Mouse (Mus musculus): ENCODE data around the gene Plekha6.

Gene Plekha6

DNA sequence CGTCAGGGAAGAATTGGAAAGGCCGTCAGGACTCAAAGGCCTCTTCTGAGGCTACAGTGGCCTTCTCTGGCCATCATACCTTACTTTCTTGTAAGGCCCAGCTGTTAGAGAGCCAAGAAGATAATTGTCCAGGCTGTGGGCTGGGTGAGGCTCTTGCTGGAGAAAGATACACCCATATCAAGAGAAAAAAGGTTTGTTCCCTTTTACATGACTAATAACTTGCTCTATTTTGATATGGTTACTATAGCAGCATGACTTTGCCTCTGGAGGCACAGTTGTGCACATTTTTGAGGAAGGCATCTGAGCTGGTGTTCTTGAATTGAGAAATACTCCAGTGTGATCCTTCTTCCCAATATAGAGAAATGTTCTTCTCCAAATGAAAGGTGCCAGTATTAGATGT is 30.6 kb upstream of the Plekha6 start:
- TF ChIP-seq CTCF (conservative IDR thresholded peaks at IDR 0.05; ENCODE audit: low read length): no peak
- no peak for TF ChIP-seq POU5F1 (IDR thresholded peaks at IDR 0.05; ENCODE audit: borderline replicate concordance, low read length)
- TF ChIP-seq NANOG (IDR thresholded peaks at IDR 0.05; ENCODE audit: borderline replicate concordance, low read length): no peak
- H3K36me3 ChIP-seq (ENCODE audit: insufficient read depth, low read length): peaks cover 67% of the 10 kb centered on the region

GRCm38 (mm10) chr1:133134071-133134470 is 29.9 kb upstream of the Plekha6 start:
- Histone ChIP-seq H3K36me3 (ENCODE audit: insufficient read depth, low read length) (peaks cover 73% of the 10 kb centered on the region), H3K27me3 (ENCODE audit: insufficient read depth, low read length) (no peaks in the 10 kb centered on the region), H3K4me3 (replicated peaks; ENCODE audit: low read length) (peak overlapping the region; percentile 99), H3K4me1 (replicated peaks; ENCODE audit: low read depth, low read length) (peaks cover 69% of the 10 kb centered on the region), H3K9me3 (ENCODE audit: low read length) (no peaks in the 10 kb centered on the region)
- TF ChIP-seq POU5F1 (IDR thresholded peaks at IDR 0.05; ENCODE audit: borderline replicate concordance, low read length): no peak
- TF ChIP-seq CTCF (conservative IDR thresholded peaks at IDR 0.05; ENCODE audit: low read length): no peak
- no peak for TF ChIP-seq NANOG (IDR thresholded peaks at IDR 0.05; ENCODE audit: borderline replicate concordance, low read length)

More for the DNA sequence above, 30.6 kb upstream of the Plekha6 start:
- H3K4me1 ChIP-seq (replicated peaks; ENCODE audit: low read depth, low read length): peaks cover 71% of the 10 kb centered on the region
- H3K9me3 ChIP-seq (ENCODE audit: low read length): no peaks in the 10 kb centered on the region
- no peaks in the 10 kb centered on the region for H3K27me3 ChIP-seq (ENCODE audit: insufficient read depth, low read length)
- H3K4me3 ChIP-seq (replicated peaks; ENCODE audit: low read length): peak overlapping the region; percentile 99

- H3K4me1 ChIP-seq (replicated peaks; ENCODE audit: low read depth, low read length): peaks cover 66% of the 10 kb centered on the region
- H3K27me3 ChIP-seq (ENCODE audit: insufficient read depth, low read length): no peaks in the 10 kb centered on the region
- H3K9me3 ChIP-seq (ENCODE audit: low read length): no peaks in the 10 kb centered on the region
- peak overlapping the region; percentile 99 for H3K4me3 ChIP-seq (replicated peaks; ENCODE audit: low read length)
- TF ChIP-seq CTCF (conservative IDR thresholded peaks at IDR 0.05; ENCODE audit: low read length) (no peak), POU5F1 (IDR thresholded peaks at IDR 0.05; ENCODE audit: borderline replicate concordance, low read length) (no peak), NANOG (IDR thresholded peaks at IDR 0.05; ENCODE audit: borderline replicate concordance, low read length) (no peak)
- H3K36me3 ChIP-seq (ENCODE audit: insufficient read depth, low read length): peaks cover 81% of the 10 kb centered on the region
Observed at GRCm38 (mm10) chr1:133134881-133135280, 29.1 kb upstream of the Plekha6 start.

GRCm38 (mm10) chr1:133135808-133136207 is 28.2 kb upstream of the Plekha6 start:
- peaks cover 58% of the 10 kb centered on the region for H3K4me1 ChIP-seq (replicated peaks; ENCODE audit: low read depth, low read length)
- peaks cover 91% of the 10 kb centered on the region for H3K36me3 ChIP-seq (ENCODE audit: insufficient read depth, low read length)
- H3K4me3 ChIP-seq (replicated peaks; ENCODE audit: low read length): peak overlapping the region; percentile 55
- no peaks in the 10 kb centered on the region for H3K27me3 ChIP-seq (ENCODE audit: insufficient read depth, low read length)
- no peaks in the 10 kb centered on the region for H3K9me3 ChIP-seq (ENCODE audit: low read length)
- TF ChIP-seq NANOG (IDR thresholded peaks at IDR 0.05; ENCODE audit: borderline replicate concordance, low read length) (no peak), CTCF (conservative IDR thresholded peaks at IDR 0.05; ENCODE audit: low read length) (no peak), POU5F1 (IDR thresholded peaks at IDR 0.05; ENCODE audit: borderline replicate concordance, low read length) (no peak)

DNA sequence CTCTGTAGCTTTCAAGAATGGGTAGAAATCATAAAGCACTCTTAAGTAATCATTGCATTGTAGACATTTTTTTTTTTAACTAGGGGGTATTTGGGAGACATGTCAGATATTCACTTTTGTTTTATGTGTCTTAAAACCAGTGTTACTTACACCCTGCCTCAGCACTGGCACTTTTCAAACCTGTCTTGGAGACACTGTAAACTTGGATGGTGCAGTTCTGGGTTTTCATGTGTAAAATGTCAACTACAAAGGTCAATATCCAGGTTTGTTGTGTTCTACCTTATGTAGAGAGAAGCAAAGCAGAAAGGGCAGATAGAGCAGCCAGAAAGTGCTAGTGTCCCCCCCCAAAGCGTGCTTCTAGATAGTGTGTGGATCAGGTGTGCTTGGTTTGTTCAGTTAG is 25.6 kb upstream of the Plekha6 start:
- Histone ChIP-seq H3K9me3 (ENCODE audit: low read length) (no peaks in the 10 kb centered on the region), H3K27me3 (ENCODE audit: insufficient read depth, low read length) (no peaks in the 10 kb centered on the region), H3K4me1 (replicated peaks; ENCODE audit: low read depth, low read length) (peaks cover 62% of the 10 kb centered on the region), H3K36me3 (ENCODE audit: insufficient read depth, low read length) (peaks cover 85% of the 10 kb centered on the region), H3K4me3 (replicated peaks; ENCODE audit: low read length) (no peak overlapping the region)
- no peak for TF ChIP-seq CTCF (conservative IDR thresholded peaks at IDR 0.05; ENCODE audit: low read length)
- TF ChIP-seq POU5F1 (IDR thresholded peaks at IDR 0.05; ENCODE audit: borderline replicate concordance, low read length): no peak
- TF ChIP-seq NANOG (IDR thresholded peaks at IDR 0.05; ENCODE audit: borderline replicate concordance, low read length): no peak

GRCm38 (mm10) chr1:133146014-133147009 is 17.7 kb upstream of the Plekha6 start:
- Histone ChIP-seq H3K4me3 (replicated peaks; ENCODE audit: low read length) (peak overlapping the region; percentile 58), H3K36me3 (ENCODE audit: insufficient read depth, low read length) (peaks cover 6% of the 10 kb centered on the region), H3K27me3 (ENCODE audit: insufficient read depth, low read length) (no peaks in the 10 kb centered on the region), H3K9me3 (ENCODE audit: low read length) (no peaks in the 10 kb centered on the region), H3K4me1 (replicated peaks; ENCODE audit: low read depth, low read length) (peaks cover 29% of the 10 kb centered on the region)
- no peak for TF ChIP-seq POU5F1 (IDR thresholded peaks at IDR 0.05; ENCODE audit: borderline replicate concordance, low read length)
- TF ChIP-seq CTCF (conservative IDR thresholded peaks at IDR 0.05; ENCODE audit: low read length): peak; percentile 90

DNA sequence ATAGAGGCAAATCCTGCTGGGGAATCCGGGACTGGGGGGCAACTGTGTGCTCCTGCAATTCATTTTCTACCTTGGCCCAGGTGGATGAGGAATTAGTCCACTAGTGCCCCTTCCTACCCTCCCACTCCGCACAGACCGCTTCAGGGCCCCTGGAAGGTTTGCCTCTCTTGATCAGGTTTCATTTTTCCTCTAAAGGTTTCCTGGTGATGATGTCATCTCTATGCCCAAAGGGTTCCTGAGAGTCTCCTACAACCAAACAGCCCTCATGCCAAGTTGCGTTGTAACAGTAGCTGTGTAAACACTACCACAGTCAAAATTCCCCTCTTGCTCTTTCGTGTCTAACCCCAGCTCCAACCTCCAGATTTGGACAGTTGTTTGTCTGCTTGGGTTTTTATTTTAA is 16.7 kb upstream of the Plekha6 start:
- no peak overlapping the region for H3K4me3 ChIP-seq (replicated peaks; ENCODE audit: low read length)
- peaks cover 21% of the 10 kb centered on the region for H3K4me1 ChIP-seq (replicated peaks; ENCODE audit: low read depth, low read length)
- no peaks in the 10 kb centered on the region; the same call in 1 of the 2 replicates for H3K36me3 ChIP-seq (ENCODE audit: insufficient read depth, low read length)
- H3K27me3 ChIP-seq (ENCODE audit: insufficient read depth, low read length): no peaks in the 10 kb centered on the region
- H3K9me3 ChIP-seq (ENCODE audit: low read length): no peaks in the 10 kb centered on the region
- TF ChIP-seq NANOG (IDR thresholded peaks at IDR 0.05; ENCODE audit: borderline replicate concordance, low read length): no peak
- TF ChIP-seq CTCF (conservative IDR thresholded peaks at IDR 0.05; ENCODE audit: low read length): no peak
- no peak for TF ChIP-seq POU5F1 (IDR thresholded peaks at IDR 0.05; ENCODE audit: borderline replicate concordance, low read length)

DNA sequence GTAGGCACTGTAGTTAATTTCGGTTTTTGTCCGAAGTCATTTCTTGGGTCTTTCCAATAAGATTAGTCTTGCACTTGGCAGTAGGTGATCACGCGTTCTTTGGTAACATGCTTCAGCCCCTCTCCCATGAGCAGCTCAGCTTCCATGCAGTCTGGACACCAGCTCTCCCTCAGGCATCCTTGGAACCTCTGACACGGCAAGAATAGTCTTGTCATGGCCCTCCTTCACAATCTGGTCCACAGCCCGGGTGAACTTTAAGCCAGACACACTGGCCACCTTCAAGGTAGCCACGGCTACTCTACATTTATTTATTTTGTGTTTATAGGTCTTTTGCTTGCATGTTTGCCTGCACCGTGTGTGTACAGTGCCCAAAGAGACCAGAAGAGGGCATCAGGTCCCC is 15.9 kb upstream of the Plekha6 start:
- H3K9me3 ChIP-seq (ENCODE audit: low read length): no peaks in the 10 kb centered on the region
- no peaks in the 10 kb centered on the region for H3K36me3 ChIP-seq (ENCODE audit: insufficient read depth, low read length)
- peaks cover 17% of the 10 kb centered on the region for H3K4me1 ChIP-seq (replicated peaks; ENCODE audit: low read depth, low read length)
- no peak overlapping the region for H3K4me3 ChIP-seq (replicated peaks; ENCODE audit: low read length)
- TF ChIP-seq NANOG (IDR thresholded peaks at IDR 0.05; ENCODE audit: borderline replicate concordance, low read length) (no peak), POU5F1 (IDR thresholded peaks at IDR 0.05; ENCODE audit: borderline replicate concordance, low read length) (no peak), CTCF (conservative IDR thresholded peaks at IDR 0.05; ENCODE audit: low read length) (no peak)
- no peaks in the 10 kb centered on the region for H3K27me3 ChIP-seq (ENCODE audit: insufficient read depth, low read length)

All from E14TG2a.4 (cell line).